19 mouse cellular contexts compared by ENCODE assay signal in the genomic region with DNA sequence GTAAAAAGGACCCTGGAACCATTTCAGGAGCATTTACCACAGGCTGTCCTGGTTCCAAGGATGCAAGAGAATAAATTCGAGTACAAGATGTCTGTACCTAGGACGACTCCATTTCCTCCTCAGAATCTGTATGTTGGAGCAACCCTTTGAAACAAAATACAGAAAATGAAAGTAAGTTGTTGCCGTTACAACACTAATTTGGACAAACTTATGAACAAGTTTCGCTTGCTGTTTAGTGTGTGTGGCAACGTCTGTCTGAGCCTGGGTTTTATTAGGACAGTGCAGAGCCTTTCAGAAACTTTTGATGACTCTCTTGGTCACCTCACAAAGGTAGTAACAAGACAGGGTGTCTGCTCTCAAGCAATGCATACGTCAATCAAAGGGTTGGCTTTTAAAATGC.
"Had no signal": no experiment of that assay in that cellular context is flagged by ENCODE, and none has a peak within 500 bp of the region (broad histone marks: within the 10 kb centered on the region; RNA-seq: fewer than 3 reads in every experiment).

No protein-coding gene starts in this region.

- H3K4me3 ChIP-seq: layer of hippocampus, adult 2 months; left cerebral cortex, adult 2 months; liver, embryonic 13.5 days; megakaryocyte, embryonic 14.5 days; midbrain, embryonic 10.5 days; neural tube, embryonic 12.5 days; neural tube, embryonic 15.5 days; stomach, embryonic 15.5 days had no signal

- H3K27ac ChIP-seq: kidney, postnatal 0 days; layer of hippocampus, adult 2 months; left cerebral cortex, adult 2 months; liver, embryonic 13.5 days; macrophage; midbrain, embryonic 10.5 days; neural tube, embryonic 12.5 days; neural tube, embryonic 15.5 days; stomach, embryonic 15.5 days had no signal

- DNase-seq: kidney, adult 2 months; kidney, postnatal 25 days; layer of hippocampus, postnatal 36 days; liver, embryonic 13.5 days; lung, adult 2 months; midbrain, embryonic 14.5 days; right cerebral cortex, adult 18-20 months; right cerebral cortex, postnatal 14 days; spleen, adult 18-20 months; thymus, postnatal 36 days had no signal

- H3K4me1 ChIP-seq: midbrain, embryonic 10.5 days; neural tube, embryonic 12.5 days; neural tube, embryonic 15.5 days; stomach, embryonic 15.5 days had no signal

- H3K9me3 ChIP-seq: liver, embryonic 13.5 days; midbrain, embryonic 10.5 days; neural tube, embryonic 12.5 days; neural tube, embryonic 15.5 days; stomach, embryonic 15.5 days had no signal

- H3K36me3 ChIP-seq: liver, embryonic 13.5 days; midbrain, embryonic 10.5 days; neural tube, embryonic 12.5 days; neural tube, embryonic 15.5 days; stomach, embryonic 15.5 days had no signal

- H3K4me2 ChIP-seq: liver, embryonic 13.5 days; neural tube, embryonic 12.5 days; neural tube, embryonic 15.5 days; stomach, embryonic 15.5 days had no signal

- H3K9ac ChIP-seq: liver, embryonic 13.5 days; neural tube, embryonic 12.5 days; neural tube, embryonic 15.5 days; stomach, embryonic 15.5 days had no signal

- H3K27me3 ChIP-seq: liver, embryonic 13.5 days; megakaryocyte, embryonic 14.5 days; neural tube, embryonic 12.5 days; neural tube, embryonic 15.5 days; stomach, embryonic 15.5 days had no signal
